In the genomic region with DNA sequence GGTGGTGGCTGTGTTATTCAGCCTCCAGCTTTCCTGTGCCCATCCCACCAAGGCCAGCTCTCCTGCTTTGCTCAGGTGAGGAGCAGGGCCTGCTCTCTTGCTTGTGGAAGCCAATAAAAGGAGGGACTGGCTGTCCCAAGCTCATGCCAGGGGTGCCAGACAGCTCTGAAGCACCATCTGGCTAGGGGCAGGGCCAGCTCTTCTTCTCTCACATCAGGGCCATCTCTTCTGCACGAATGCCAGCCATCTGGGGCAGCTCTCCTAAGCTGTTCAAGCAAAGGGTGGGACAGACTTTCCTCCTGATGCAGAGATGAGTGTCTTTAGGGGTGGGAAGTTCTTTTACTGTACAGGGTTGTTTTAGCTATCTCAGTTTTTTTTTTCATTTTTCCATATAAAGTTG, we compare ENCODE assay signal across 24 mouse cellular contexts. TPM values are rescaled to one million over a fixed set of nuclear protein-coding genes. Genes with fewer than 3 reads are reported as not detected.
"Had no signal": no experiment of that assay in that cellular context is flagged by ENCODE, and none has a peak within 500 bp of the region (broad histone marks: within the 10 kb centered on the region; RNA-seq: fewer than 3 reads in every experiment).

No protein-coding gene starts in this region.

- DNase-seq: liver, postnatal 0 days; lung, adult 2 months; lung, postnatal 14 days; lung, postnatal 36 days; midbrain, embryonic 14.5 days; right cerebral cortex, postnatal 14 days; thymus, adult 2 months; thymus, postnatal 25 days; thymus, postnatal 4 days had no signal

RNA-seq across cellular contexts. Expression of gene Krtap5-2, which starts 5.2 kb away (rescaled TPM):
- total RNA-seq: megakaryocyte progenitor cell, adult 5-6 weeks; monocyte, adult 5-6 weeks; neutrophil, adult 5-6 weeks had no signal
- polyA plus RNA-seq: liver, postnatal 0 days; lung, adult 2 months; lung, embryonic 15.5 days; lung, postnatal 0 days; macrophage; midbrain, embryonic 12.5 days; midbrain, embryonic 14.5 days; midbrain, embryonic 16.5 days; neural tube, embryonic 12.5 days; neural tube, embryonic 14.5 days; spleen, adult 2 months; stomach, embryonic 15.5 days; stomach, postnatal 0 days; testis, adult 2 months; thymus, adult 2 months; urinary bladder, adult 2 months had no signal

RNA-seq across cellular contexts. Expression of gene Gm10153, which starts 9.2 kb away (rescaled TPM):
- total RNA-seq: megakaryocyte progenitor cell, adult 5-6 weeks; monocyte, adult 5-6 weeks; neutrophil, adult 5-6 weeks had no signal
- polyA plus RNA-seq: liver, postnatal 0 days; lung, adult 2 months; lung, embryonic 15.5 days; lung, postnatal 0 days; macrophage; midbrain, embryonic 12.5 days; midbrain, embryonic 14.5 days; midbrain, embryonic 16.5 days; neural tube, embryonic 12.5 days; neural tube, embryonic 14.5 days; spleen, adult 2 months; stomach, embryonic 15.5 days; stomach, postnatal 0 days; testis, adult 2 months; thymus, adult 2 months; urinary bladder, adult 2 months had no signal

RNA-seq across cellular contexts. Expression of gene Gm4553, which starts 15.5 kb away (rescaled TPM):
- total RNA-seq: megakaryocyte progenitor cell, adult 5-6 weeks; monocyte, adult 5-6 weeks; neutrophil, adult 5-6 weeks had no signal
- polyA plus RNA-seq: liver, postnatal 0 days; lung, adult 2 months; lung, embryonic 15.5 days; lung, postnatal 0 days; macrophage; midbrain, embryonic 12.5 days; midbrain, embryonic 14.5 days; midbrain, embryonic 16.5 days; neural tube, embryonic 12.5 days; neural tube, embryonic 14.5 days; spleen, adult 2 months; stomach, embryonic 15.5 days; stomach, postnatal 0 days; testis, adult 2 months; thymus, adult 2 months; urinary bladder, adult 2 months had no signal

RNA-seq across cellular contexts. Expression of gene Krtap5-3, which starts 20.1 kb away (rescaled TPM):
- total RNA-seq: megakaryocyte progenitor cell, adult 5-6 weeks; monocyte, adult 5-6 weeks; neutrophil, adult 5-6 weeks had no signal
- polyA plus RNA-seq: liver, postnatal 0 days; lung, adult 2 months; lung, embryonic 15.5 days; lung, postnatal 0 days; macrophage; midbrain, embryonic 12.5 days; midbrain, embryonic 14.5 days; midbrain, embryonic 16.5 days; neural tube, embryonic 12.5 days; neural tube, embryonic 14.5 days; spleen, adult 2 months; stomach, embryonic 15.5 days; stomach, postnatal 0 days; testis, adult 2 months; thymus, adult 2 months; urinary bladder, adult 2 months had no signal

RNA-seq across cellular contexts. Expression of gene Gm29735, which starts 24.1 kb away (rescaled TPM):
- total RNA-seq: megakaryocyte progenitor cell, adult 5-6 weeks; monocyte, adult 5-6 weeks; neutrophil, adult 5-6 weeks had no signal
- polyA plus RNA-seq: liver, postnatal 0 days; lung, adult 2 months; lung, embryonic 15.5 days; lung, postnatal 0 days; macrophage; midbrain, embryonic 12.5 days; midbrain, embryonic 14.5 days; midbrain, embryonic 16.5 days; neural tube, embryonic 12.5 days; neural tube, embryonic 14.5 days; spleen, adult 2 months; stomach, embryonic 15.5 days; stomach, postnatal 0 days; testis, adult 2 months; thymus, adult 2 months; urinary bladder, adult 2 months had no signal
